Mouse (Mus musculus) cerebellum, adult 9-10 months (tissue): ENCODE data around the gene Fbln1.

Source experiments
- DNase-seq: peaks from one replicate; pipeline ENCODE4 v3.0.0; 2022

The Fbln1 gene

DNA sequence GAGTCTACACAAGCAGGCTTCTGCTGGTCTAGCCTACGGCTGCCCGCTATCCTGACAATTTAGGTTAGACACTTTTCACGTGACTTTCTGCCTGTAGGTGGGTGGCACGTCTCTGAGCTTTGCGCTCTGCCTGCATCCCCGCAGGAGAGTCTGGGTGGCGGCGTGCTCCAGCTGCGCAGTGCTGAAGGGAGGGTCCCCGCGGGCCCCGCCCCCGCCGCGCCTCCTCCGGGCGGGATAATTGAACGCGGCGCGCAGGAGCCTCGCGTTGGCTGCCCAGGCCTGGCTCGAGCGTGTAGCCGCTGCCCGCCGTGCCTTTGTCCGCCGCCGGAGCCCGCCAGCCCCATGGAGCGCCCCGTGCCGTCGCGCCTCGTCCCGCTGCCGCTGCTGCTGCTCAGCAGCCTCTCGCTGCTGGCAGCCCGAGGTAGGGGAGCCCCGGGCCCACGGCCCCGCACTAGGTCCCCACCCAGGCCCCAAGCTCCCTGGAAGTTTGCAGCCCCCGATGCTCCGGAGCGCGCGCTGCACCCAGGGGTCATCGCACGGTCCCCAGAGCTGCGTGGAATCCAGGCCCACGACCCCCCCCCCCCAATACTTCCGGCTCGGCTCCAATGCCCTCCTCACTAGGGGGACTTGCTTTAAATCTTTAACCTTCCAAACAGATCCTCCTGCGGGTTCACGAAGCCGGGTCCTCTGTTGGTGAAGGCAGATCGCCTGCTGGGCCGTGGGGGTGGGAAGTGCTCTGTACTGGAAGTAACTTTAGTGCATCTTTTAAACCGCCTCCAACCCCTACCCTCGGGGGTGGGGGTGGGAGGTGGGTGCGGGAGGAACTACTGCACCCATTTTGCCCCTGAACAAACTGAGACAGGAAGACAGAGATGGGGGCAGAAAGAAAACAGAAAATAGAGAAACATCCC lies at the start of gene Fbln1:
Gene Fbln1 (plus strand): TSS at position 158 of the 911 bp plus-strand sequence.
- DNase-seq = no peak

GRCm38 (mm10) chr15:85156198-85156597 lies 49.6 kb upstream of the Fbln1 start:
- no peak for DNase-seq

DNA sequence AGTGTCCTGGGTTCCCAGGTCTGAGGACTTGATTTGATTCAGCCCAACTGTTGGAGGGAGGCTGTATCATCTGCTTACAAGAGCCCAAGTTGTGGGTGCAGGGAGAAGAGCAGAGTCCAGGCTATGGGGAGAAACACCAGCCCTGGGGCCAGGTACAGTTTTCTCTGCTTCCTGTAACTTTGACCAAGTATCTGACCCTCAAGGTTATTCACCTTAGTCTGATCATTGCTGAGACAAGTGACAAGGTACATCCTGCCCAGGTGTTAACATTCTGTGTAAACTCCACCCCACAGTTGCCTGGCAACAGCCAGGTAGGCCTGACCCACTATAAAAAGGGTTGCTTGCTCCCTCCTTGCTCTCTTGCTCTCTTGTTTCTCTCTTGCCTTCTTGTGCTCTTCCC lies 44.3 kb upstream of the Fbln1 start:
- no peak for DNase-seq

- DNase-seq = no peak
Observed at GRCm38 (mm10) chr15:85162693-85163663, 42.8 kb upstream of the Fbln1 start.

- DNase-seq = no peak
Observed at GRCm38 (mm10) chr15:85166433-85166933, 39.3 kb upstream of the Fbln1 start.

DNA sequence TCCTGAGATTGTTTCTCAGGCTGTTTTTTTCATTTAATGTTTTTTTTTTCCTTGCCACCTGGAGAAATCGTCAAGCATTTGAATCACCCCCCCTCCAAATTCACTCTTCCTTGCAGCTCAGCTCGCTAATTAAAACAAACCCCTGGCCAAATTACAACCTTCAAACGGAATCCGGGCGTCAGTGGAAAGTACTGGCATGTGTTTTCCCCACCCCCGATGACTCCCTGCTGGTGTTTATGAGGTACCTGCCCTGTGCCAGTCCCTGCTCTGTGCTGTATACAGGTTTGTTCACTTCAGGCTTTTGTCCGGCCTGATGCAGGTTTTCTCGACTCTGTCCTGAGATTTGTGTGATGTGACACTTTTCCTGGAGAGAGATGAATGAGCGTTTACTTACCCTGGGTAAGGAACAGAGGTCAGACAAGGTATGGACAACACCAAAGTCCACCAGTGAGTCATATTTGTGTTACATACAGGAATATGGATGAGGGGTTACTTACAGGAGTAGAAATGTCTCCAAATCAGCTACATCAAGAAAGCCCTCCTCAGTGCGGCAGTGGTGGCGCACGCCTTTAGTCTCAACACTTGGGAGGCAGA lies 38.6 kb upstream of the Fbln1 start:
- DNase-seq = no peak

GRCm38 (mm10) chr15:85172054-85172453 lies 33.7 kb upstream of the Fbln1 start:
- no peak for DNase-seq

DNA sequence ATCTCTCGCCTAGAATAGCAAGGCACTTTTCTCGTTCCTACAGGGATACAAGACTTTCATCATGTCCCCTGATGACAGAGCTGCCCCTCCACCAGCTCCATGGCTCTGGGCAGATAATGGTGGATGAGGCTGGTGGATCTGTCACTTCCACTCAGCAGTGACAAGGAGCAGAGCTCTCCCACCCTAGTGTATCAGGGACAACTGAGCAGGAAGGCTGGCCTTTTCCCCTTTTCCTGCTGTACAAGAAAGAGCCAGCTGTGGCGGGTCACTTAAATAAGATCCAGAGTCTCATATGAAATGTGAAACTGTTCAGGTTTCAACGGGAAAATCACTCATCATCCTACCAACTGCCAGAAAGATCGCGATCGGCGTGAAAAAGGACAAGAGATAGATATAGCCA lies 32.3 kb upstream of the Fbln1 start:
- DNase-seq = no peak

DNA sequence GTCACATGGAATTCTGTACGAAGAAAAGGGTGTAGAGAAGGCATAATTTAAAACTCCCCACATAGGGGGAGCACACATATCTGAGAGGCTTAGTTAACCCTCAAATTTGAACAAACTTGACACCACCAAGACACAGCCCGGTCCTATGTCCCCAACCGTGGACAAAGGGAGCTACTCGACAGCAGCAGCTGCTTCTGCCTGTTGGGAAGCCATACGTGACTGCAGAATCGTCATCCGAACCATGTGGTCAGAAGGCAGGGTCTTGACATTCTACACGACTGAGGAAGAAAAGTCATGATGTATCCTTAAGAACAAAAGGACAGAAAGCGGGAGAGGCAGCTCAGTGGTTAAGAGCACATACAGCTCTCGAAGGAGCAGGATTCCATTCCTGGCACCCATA lies 31.7 kb upstream of the Fbln1 start:
- no peak for DNase-seq

GRCm38 (mm10) chr15:85177576-85177975 lies 28.2 kb upstream of the Fbln1 start:
- DNase-seq = no peak

- no peak for DNase-seq
Observed at GRCm38 (mm10) chr15:85178172-85178571, 27.6 kb upstream of the Fbln1 start.

DNA sequence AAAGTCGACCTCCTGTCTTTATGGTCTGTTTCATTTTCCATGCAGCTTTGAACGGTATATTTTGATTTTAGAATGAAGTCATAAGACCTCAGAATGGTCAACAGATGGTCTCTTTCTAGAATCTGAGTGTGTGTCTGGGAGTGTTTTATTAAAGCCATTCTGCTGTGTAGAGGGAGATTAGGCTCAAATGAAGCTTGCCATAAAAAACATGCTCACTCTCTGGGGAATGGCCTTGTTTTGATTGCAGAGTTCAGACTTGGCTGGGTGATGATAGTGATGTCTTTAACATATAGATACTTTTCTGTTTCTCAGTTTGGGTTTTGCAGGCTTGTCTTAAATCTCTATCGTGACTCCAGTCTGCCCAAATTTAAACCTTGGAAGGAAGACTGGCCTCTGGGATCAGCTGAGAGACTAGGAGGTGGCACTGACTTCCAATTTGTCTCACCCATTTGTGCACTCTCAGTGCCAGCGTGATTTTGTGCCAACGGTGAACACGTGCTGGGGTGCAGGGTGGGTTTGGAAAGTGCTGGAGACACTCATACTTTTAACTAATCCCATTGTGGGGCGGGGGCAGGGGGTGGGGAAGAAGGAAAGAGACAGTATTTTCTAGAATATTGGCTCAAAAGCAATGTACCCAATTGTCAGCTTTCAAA lies 26.1 kb upstream of the Fbln1 start:
- DNase-seq = no peak

GRCm38 (mm10) chr15:85180368-85180767 lies 25.4 kb upstream of the Fbln1 start:
- DNase-seq = no peak

DNA sequence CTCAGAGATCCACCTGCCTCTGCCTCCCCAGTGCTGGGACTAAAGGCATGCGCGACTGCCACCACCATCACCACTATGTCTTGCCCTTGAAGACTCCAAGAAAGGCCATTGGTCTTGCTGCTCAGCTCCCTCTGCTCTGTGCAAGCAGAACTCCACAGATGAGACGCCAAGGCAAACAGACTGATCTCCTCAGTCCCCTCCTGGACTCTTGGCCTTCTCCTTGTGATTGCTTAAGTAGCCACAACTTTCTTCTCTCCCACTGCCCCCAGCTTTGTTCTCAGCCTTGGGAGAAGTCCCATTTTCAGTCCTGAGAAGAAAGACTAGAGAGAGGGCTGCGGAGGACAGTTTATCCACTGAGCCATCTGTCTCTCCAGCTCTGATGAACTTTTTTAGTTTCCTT lies 23.7 kb upstream of the Fbln1 start:
- DNase-seq = no peak

DNA sequence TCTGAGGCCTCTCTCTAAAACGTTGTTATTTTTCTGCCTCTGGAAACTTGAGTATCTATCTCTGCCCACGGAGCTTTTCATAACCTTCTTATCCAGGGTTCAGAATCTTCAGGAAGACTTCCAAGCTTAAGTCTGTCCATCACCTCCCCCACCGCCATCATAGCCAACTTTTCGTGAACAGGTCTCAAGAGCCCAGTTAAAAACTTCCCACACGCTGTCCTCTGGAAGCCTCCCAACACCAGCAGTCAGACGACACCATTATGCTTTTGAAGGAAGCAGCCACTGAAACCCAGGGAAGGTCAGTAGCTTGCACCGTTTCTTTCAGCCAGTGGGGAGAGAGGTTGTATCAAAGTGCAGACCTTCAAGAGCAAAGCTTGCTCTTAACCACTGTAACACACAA lies 18.8 kb upstream of the Fbln1 start:
- DNase-seq = no peak

DNA sequence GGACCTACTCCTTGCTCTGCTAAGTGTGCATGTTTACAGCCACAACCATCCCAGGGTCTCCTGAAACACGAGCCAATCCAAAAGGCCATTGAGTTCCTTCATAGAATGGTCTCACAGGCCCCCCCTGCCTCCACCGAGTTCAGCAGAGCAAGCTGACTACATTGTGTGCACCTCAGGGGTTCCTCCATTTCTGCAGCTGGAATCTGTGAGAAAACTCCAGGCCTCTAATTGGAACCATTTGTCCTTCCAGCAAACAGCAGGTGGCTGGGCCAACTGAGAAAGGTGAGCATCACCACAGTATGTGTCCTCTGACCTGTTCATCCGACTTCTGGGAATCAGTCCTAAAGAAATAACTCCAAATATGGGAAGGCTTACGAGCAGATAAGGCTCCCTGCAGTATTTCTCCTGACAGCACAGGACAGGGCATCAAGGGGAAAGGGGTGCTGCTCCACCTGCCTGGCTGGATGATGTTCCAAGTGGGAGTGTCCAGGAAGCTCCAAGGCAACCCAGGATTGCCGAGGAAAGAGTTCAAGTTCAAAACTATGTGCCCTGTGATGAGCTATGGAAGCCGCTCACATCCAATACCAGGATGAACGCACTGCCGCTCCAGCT lies 17.5 kb upstream of the Fbln1 start:
- DNase-seq = no peak

DNA sequence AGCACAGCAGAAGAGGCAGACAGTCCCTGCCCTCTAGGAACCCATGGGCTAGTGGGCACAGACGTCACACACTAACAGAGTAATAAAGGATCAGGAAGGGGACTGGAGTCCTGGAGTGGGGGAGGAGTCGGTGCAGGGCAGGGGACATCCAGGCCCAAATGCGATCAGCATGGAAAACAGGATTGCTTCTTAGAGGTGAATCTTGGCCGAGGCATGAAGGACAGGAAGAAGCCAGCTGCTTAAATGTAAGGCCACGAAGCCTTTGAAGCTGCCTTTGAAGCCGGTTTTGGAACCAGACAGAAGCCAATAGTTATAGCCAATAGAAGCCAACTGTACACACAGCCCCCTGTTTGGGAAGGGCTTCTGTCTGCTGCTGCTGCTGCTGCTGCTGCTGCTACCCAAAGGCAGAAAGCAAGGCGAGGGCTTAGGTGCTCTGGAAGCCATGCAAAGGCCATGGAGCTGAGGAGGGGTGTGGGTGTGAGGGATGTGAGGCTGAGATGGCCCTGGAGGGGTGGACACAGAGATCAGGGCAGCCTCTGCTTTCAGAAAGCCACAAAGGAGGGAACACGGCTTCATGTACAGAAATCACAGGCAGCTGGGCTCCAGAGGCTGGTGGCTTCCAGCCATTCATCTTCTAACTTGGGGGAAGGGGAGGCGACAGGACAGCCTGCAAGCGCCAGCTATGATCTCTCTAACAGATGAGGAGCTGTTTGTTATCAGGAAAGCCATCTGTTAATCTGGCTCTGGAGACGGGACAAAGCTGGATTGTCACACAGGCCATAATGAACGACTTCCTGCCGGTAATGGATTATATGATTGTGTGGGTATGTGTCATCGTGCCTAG lies 5.1 kb upstream of the Fbln1 start:
- DNase-seq = no peak

DNA sequence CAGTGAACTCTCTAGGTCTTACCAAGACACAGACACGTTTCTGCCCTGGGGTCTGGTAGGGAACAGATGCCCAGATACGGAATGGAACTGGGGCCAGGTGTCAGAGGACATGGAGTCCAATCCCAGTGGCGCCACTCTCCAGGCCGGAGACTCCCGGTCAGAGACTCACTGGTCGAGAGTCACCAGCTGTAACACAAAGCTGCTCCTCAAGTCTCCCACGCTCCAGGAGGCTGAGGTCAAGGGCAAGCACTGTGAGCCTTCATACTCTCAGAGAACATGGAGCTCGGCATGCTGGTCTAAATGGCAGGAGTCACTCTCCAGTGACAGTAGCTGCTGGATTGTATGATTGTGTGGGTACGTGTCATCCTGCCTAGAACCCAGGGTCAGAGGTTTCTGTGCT lies 3.5 kb upstream of the Fbln1 start:
- no peak for DNase-seq

- DNase-seq = no peak
Observed at GRCm38 (mm10) chr15:85202787-85203186, 3.0 kb upstream of the Fbln1 start.

- DNase-seq = no peak
Observed at GRCm38 (mm10) chr15:85204383-85204782, 1.4 kb upstream of the Fbln1 start.

- no peak for DNase-seq
Observed at GRCm38 (mm10) chr15:85206703-85207075, 940 bp downstream of the Fbln1 start.
